Mouse (Mus musculus) testis, adult 2 months (tissue): Measurements from ENCODE around the gene Hdac9.

Experiments used
- CTCF ChIP-seq: fragments of 200-500 bp; IDR thresholded peaks from 2 replicates; pipeline ENCODE4 v1.5.1; 2012; ENCODE audit warnings: low read depth, mild to moderate bottlenecking, inconsistent platforms, low read length, moderate library complexity; ENCODE audit not compliant: control insufficient read depth, insufficient read depth, insufficient replicate concordance
- POLR2A ChIP-seq: fragments of 200-500 bp; IDR thresholded peaks from 2 replicates; pipeline ENCODE4 v1.6.1; 2012; ENCODE audit warnings: low read depth, mild to moderate bottlenecking, inconsistent platforms, low read length, moderate library complexity; ENCODE audit not compliant: control insufficient read depth

DNA sequence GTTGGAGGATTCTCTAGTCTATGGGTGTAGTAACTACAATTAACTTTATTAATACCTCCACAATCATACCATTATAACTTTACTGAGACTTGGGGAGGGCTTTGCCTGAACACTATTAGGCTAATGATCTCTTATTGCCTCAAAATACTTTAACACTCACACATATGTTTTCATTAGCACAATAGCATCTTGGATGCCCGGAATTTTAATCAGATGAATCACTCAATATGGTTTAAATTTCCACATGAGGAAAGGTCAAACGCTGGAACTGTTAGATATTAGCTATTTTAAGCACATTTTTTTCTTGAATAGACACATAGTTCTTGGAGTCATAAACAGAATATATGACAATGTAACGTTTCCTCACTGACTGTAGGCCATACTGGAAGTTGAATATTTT lies 429.9 kb downstream of the Hdac9 start:
- TF ChIP-seq CTCF, result no peak
- no peak for TF ChIP-seq POLR2A
